Mouse (Mus musculus) forebrain, embryonic 14.5 days (tissue): ENCODE data around the gene Frrs1. TPM values are rescaled to one million over a fixed set of nuclear protein-coding genes. Genes with fewer than 3 reads are reported as not detected.

ENCODE experiments used
- ATAC-seq: fragments of 200-750 bp; cut with Nextera tagmentation; 2 replicates; pipeline ENCODE4 v1.8.0; 2017; ENCODE audit warnings: mild to moderate bottlenecking, moderate library complexity
- DNase-seq: peaks from one replicate; pipeline ENCODE4 v3.0.0-alpha.2; 2015; ENCODE audit warnings: low spot score
- H3K27ac ChIP-seq: fragments of 300-500 bp; sonication (generic); 2 replicates; pipeline ENCODE4 v1.5.1; 2014; ENCODE audit warnings: low read depth, mild to moderate bottlenecking, control low read depth, low read length, moderate library complexity
- H3K27me3 ChIP-seq: fragments of 300-500 bp; sonication (generic); replicated peaks from 2 replicates; pipeline ENCODE4 v1.6.1; 2014; ENCODE audit warnings: low read length, control low read depth, mixed read lengths; ENCODE audit not compliant: control insufficient read depth, insufficient read depth
- H3K36me3 ChIP-seq: fragments of 300-500 bp; sonication (generic); 2 replicates; pipeline ENCODE4 v1.6.1; 2014; ENCODE audit warnings: low read length, control low read depth; ENCODE audit not compliant: control insufficient read depth, insufficient read depth
- H3K4me1 ChIP-seq: fragments of 300-500 bp; sonication (generic); 2 replicates; pipeline ENCODE4 v1.6.1; 2014; ENCODE audit warnings: antibody characterized with exemption, low read length, control low read depth; ENCODE audit not compliant: control insufficient read depth, insufficient read depth
- H3K4me2 ChIP-seq: fragments of 300-500 bp; sonication (generic); 2 replicates; pipeline ENCODE4 v1.6.1; 2014; ENCODE audit warnings: mild to moderate bottlenecking, control low read depth, low read length
- H3K4me3 ChIP-seq: fragments of 300-500 bp; sonication (generic); 2 replicates; pipeline ENCODE4 v1.5.1; 2014; ENCODE audit warnings: low read depth, low read length, control low read depth
- H3K9ac ChIP-seq: fragments of 300-500 bp; sonication (generic); 2 replicates; pipeline ENCODE4 v1.6.1; 2014; ENCODE audit warnings: mild to moderate bottlenecking, low read length, control low read depth, moderate library complexity
- H3K9me3 ChIP-seq: fragments of 300-500 bp; sonication (generic); replicated peaks from 2 replicates; pipeline ENCODE4 v1.6.1; 2016; ENCODE audit warnings: low read length, control low read depth, mixed read lengths; ENCODE audit not compliant: control insufficient read depth
- WGBS: fragments of 180-500 bp; shearing (Covaris S2); extraction: QIAGEN DNeasy Blood & Tissue Kit; methylation state at CpG from one replicate; pipeline ENCODE4 v1.1.7; 2014; 5-methylcytosine and 5-hydroxymethylcytosine counted together
- polyA plus RNA-seq: library from polyadenylated mRNA; unstranded; fragments of >200 nt; fragmentation: Nextera tagmentation; extraction: Ambion mirVana; gene quantifications from 2 replicates; pipeline ENCODE4 v1.2.1, GENCODE M21; 2014

Frrs1 gene
- polyA plus RNA-seq, 1 experiment from 2014 or later = 1.9 TPM

DNA sequence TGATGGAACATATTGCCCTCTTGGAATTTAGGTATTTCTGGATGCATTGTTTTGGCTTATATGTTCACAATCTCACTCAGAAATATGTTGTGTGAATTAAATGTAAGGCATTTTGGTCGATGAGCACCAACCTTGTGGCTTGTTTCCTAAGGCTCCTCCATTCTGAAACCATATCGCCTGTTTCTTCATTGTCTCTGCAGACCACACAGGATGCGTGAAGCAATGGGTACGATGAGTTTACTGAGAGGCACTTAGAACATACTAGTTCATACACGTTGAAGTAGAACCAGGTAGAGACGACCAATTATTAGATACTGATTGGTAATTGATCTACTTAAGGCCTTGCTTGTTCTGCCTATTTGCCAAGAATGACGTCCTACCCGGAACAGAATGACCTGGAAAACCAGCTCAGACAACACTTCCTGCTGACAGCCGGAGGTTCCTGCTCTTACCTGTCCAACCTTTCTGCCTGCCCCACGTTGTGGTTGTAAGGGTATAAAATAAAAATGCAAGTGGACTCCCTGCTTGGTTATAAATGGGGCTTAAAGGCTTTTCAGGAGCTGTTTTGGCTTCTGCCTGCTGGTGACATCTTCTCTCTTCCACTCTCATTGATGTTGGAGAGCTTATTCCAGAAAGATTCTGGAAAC lies 29.9 kb upstream of the Frrs1 start:
- H3K4me2 ChIP-seq = no peak overlapping the region
- H3K9me3 ChIP-seq = no peaks in the 10 kb centered on the region
- 86% methylated on average over 10 of the region's 10 CpGs for WGBS
- H3K27ac ChIP-seq = no peak overlapping the region
- DNase-seq = no peak
- ATAC-seq = no peak
- no peaks in the 10 kb centered on the region for H3K4me1 ChIP-seq
- no peak overlapping the region for H3K9ac ChIP-seq
- H3K4me3 ChIP-seq = no peak overlapping the region
- H3K36me3 ChIP-seq = no peaks in the 10 kb centered on the region
- no peaks in the 10 kb centered on the region for H3K27me3 ChIP-seq

DNA sequence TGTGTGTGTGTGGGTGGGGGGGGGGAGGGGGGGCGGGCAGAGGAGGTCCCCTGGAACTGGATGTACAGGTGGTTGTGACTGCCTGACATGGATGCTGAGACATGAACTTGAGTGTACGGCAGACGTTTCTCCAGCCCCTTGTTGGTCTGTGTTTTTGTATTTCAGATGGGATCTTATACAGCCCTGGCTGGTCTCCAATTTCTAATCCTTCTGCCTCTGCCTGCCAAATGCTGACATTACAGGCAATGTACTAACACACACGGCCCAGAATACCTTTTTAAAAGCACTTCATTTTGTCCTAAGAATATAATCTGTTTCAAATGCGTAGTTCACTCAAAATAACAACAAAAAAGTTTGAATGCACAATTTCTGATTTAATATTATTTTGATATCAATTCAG lies 27.9 kb upstream of the Frrs1 start:
- Histone ChIP-seq H3K4me2 (no peak overlapping the region), H3K9me3 (no peaks in the 10 kb centered on the region), H3K27me3 (no peaks in the 10 kb centered on the region), H3K36me3 (no peaks in the 10 kb centered on the region), H3K27ac (no peak overlapping the region), H3K4me3 (no peak overlapping the region), H3K9ac (no peak overlapping the region), H3K4me1 (no peaks in the 10 kb centered on the region)
- DNase-seq (peak; percentile 66), ATAC-seq (no peak)
- 56% methylated on average over 5 of the region's 5 CpGs for WGBS

DNA sequence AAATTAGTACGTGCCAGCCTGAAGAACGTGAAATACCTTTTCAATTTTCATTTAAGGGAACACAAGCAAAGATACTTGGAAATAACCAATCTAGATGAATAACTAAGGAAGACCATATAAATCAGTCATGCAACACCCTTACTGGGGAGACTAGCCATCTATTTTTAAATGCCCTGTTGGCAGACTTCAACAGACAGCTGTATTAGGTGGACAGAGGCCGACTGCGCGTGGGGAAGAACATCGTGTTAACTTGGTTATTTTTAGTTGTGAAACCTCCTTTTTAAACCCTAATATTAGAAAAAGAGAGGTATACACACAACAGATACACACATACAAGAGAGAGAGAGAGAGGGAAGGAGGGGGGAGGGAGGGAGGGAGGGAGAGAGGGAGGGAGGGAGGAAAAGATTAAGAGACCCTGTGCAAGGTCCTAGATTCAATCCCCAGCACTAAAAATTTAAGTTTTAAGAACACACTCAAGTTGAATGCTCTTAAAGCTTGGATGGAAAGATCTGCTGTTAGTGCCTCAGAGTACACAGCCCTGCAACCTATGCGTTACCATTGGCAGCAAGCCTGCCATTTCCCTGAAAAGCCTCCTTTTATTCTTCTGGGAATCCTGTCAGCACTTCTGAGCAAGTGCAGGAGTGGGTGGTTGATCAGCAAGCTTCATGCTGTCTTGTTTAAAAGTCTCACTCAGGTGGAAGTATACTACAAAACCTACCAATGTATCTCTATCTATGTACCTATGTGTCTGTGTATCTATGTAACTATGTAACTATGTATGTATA lies 26.5 kb upstream of the Frrs1 start:
- no peaks in the 10 kb centered on the region for H3K4me1 ChIP-seq
- no peak overlapping the region for H3K4me3 ChIP-seq
- no peaks in the 10 kb centered on the region for H3K36me3 ChIP-seq
- no peak overlapping the region for H3K4me2 ChIP-seq
- H3K27ac ChIP-seq = no peak overlapping the region
- no peak for ATAC-seq
- no peak for DNase-seq
- no peak overlapping the region for H3K9ac ChIP-seq
- no peaks in the 10 kb centered on the region for H3K9me3 ChIP-seq
- H3K27me3 ChIP-seq = no peaks in the 10 kb centered on the region
- whole genome bisulfite sequencing = 85% methylated on average over 7 of the region's 7 CpGs

DNA sequence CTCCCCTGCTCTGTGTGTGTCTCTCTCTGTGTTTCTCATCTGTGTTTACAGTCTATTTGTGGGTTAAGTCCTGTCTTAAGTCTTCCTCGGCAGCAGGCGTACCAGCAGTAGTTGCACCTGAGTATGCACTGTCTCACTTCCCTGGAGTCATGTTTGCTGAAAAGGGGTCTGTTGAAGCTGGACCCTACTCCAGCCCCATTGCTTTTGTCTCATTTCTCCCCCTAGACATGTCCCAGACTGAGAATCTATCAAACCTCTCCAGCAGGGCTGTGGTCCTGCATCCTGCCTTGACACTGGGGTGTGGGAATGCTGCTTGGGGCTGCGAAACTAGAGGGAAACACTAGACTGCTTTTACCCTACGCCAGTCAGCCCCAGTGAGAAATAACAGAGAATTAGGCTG lies 25.8 kb upstream of the Frrs1 start:
- H3K4me3 ChIP-seq = no peak overlapping the region
- WGBS = 94% methylated on average over 4 of the region's 4 CpGs
- no peaks in the 10 kb centered on the region for H3K27me3 ChIP-seq
- no peak overlapping the region for H3K27ac ChIP-seq
- no peak for ATAC-seq
- H3K4me2 ChIP-seq = no peak overlapping the region
- H3K36me3 ChIP-seq = no peaks in the 10 kb centered on the region
- no peak for DNase-seq
- H3K9ac ChIP-seq = no peak overlapping the region
- H3K4me1 ChIP-seq = no peaks in the 10 kb centered on the region
- no peaks in the 10 kb centered on the region for H3K9me3 ChIP-seq

DNA sequence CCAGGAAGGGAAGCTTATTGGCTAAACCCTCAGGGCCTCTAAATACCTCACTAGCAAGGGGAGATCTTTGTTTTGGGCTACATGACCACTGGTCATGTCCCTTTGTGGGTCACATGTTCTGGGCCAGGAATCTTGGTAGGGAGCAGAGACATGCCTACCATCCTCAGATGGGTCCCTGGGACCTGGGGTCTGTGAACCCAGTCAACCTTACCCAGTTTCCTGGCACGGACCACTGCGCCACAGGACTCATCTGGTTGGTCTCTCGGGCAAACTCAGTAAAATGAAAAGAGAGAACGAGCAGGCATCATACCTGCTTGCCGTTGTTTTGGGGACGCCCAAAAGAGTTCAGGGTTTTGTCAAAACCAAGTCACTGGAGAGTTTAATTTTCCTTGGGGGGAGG lies 25.0 kb upstream of the Frrs1 start:
- H3K4me1 ChIP-seq = no peaks in the 10 kb centered on the region
- H3K4me2 ChIP-seq = no peak overlapping the region
- H3K9ac ChIP-seq = no peak overlapping the region
- H3K4me3 ChIP-seq = no peak overlapping the region
- DNase-seq (no peak), ATAC-seq (no peak)
- 88% methylated on average over 6 of the region's 6 CpGs for WGBS
- H3K36me3 ChIP-seq = no peaks in the 10 kb centered on the region
- H3K27me3 ChIP-seq = no peaks in the 10 kb centered on the region
- no peaks in the 10 kb centered on the region for H3K9me3 ChIP-seq
- H3K27ac ChIP-seq = no peak overlapping the region

DNA sequence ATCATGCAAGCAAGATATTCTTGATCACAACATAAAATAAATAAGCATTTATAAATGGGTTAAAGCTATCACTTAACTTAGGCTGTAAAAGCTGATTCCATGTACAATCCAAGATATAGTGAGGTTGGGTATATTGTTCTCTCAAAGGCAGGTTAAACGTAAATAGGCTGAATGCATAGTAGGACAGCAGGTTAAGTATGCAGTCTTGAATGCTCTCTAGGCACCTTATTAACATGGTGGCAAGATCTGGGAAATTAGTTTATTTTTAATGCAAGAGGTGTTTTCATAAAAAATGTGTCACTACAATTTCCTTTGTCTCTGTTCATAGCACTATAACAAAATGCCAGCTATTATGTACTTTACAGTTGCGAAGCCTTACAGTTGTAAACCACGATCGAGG lies 23.9 kb upstream of the Frrs1 start:
- DNase-seq (no peak), ATAC-seq (0 out of 2 replicates have a peak, but pooled peaks have one; percentile 6)
- Histone ChIP-seq H3K27me3 (no peaks in the 10 kb centered on the region), H3K4me2 (peak overlapping the region; percentile 65), H3K27ac (no peak overlapping the region), H3K4me1 (no peaks in the 10 kb centered on the region), H3K4me3 (peak overlapping the region; percentile 31), H3K9ac (peak overlapping the region; percentile 64; the same call in 1 of the 2 replicates), H3K36me3 (no peaks in the 10 kb centered on the region), H3K9me3 (no peaks in the 10 kb centered on the region)
- WGBS = 79% methylated on average over 4 of the region's 4 CpGs

DNA sequence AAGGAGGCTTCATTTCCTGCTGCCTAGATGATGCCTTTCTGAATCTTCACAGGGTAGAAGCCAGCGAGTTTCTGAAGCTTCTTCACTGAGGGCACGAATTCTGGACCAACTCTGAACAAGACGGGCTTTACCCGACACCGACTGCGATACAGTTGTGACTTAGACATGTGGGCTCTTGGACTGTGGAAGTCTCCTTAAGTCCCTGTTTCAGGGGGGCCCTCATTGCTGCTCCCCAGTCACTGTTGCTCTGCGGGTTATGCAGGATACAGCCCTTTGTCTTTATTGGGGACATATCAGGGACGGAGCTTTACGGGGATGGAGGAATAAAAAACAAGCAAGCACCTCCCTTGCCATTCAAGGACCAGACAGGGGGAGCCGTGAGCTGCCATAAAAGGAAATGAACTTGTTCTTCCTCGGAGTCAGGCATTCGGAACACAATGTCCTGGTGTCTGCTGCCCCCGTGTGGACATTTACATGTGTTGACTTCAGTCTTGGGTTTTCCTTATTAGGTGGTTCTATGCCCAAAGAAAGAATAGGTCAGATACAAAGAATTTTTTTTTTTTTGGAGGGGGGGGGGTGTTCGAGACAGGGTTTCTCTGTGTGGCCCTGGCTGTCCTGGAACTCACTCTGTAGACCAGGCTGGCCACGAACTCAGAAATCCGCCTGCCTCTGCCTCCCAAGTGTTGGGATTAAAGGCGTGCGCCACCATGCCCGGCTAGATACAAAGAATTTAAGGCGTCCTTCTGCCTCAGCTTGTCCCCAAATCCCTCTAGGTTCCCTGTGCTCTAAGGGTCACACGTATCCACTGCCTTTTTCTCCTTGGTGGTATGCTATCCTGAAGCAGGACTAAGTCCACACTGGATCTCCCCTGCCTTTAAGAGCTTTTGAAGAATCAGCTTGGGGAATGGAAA lies 23.2 kb upstream of the Frrs1 start:
- H3K4me3 ChIP-seq = peak overlapping the region; percentile 31
- ATAC-seq (peak; percentile 94), DNase-seq (peak; percentile 97)
- H3K36me3 ChIP-seq = no peaks in the 10 kb centered on the region
- H3K9me3 ChIP-seq = no peaks in the 10 kb centered on the region
- H3K27me3 ChIP-seq = no peaks in the 10 kb centered on the region
- WGBS = 26% methylated on average over 21 of the region's 21 CpGs
- peak overlapping the region; percentile 64 for H3K9ac ChIP-seq
- no peaks in the 10 kb centered on the region for H3K4me1 ChIP-seq
- H3K27ac ChIP-seq = no peak overlapping the region
- peak overlapping the region; percentile 65 for H3K4me2 ChIP-seq

DNA sequence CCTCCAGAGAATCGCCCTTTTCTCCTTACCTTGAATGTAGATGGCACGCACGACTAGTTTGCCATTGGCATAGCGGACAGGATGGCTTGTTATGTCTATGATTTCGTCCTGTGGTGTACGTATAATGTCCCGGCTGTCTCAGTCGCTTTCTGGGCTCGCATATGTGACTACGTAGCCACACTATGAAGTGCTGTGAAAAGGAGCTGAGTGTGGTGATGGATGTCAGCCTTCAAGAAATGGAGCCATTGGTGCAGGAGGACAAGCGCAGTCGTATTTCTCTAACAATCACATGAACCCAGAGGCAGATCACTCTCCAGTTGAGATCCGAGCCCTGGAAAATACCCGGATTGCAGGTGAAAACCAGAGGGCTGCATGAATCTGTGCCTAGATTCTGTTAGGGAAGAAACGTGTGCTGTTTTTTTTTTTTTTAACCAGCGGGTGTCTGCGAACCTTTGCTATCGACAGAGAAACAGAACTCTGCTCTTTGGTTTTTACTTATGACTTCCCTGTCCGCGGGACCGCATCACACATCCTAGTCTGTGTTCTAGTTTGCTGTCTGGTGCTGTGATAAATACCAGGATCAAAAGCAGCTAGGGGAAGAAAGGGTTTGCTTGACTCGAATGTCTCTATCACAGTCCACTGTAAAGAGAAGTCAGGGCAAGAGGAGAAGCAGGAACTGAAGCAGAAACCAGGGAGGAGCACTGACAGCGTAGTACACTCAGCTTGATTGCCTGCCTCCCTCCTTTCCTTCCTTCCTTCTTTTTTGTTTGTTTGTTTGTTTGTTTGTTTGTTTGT lies 22.4 kb upstream of the Frrs1 start:
- ATAC-seq (no peak), DNase-seq (no peak)
- no peaks in the 10 kb centered on the region for H3K27me3 ChIP-seq
- no peak overlapping the region for H3K4me2 ChIP-seq
- no peaks in the 10 kb centered on the region for H3K9me3 ChIP-seq
- WGBS = 85% methylated on average over 23 of the region's 23 CpGs
- no peak overlapping the region for H3K9ac ChIP-seq
- no peaks in the 10 kb centered on the region for H3K4me1 ChIP-seq
- no peaks in the 10 kb centered on the region for H3K36me3 ChIP-seq
- no peak overlapping the region for H3K4me3 ChIP-seq
- H3K27ac ChIP-seq = no peak overlapping the region
